ENCODE assay signal across 19 mouse cellular contexts in genomic region chr12:72809798-72810197, GRCm38 (mm10). TPM values are rescaled to one million over a fixed set of nuclear protein-coding genes. Genes with fewer than 3 reads are reported as not detected.
DNase-seq lines count a peak whose midpoint lies in the region; ATAC-seq and TF ChIP-seq lines count a peak whose summit lies in the region.
"Had no signal": no experiment of that assay in that cellular context is flagged by ENCODE, and none has a peak within 500 bp of the region (broad histone marks: within the 10 kb centered on the region; RNA-seq: fewer than 3 reads in every experiment).

No protein-coding gene starts in this region.

- WGBS in hindbrain, embryonic 16.5 days = 88% methylated on average over 6 of the region's 6 CpGs

- no peak for ATAC-seq in CD4-positive, CD25-positive, alpha-beta regulatory T cell, adult 4 months
- peak; percentile 45; the same call in 1 of the 2 replicates for ATAC-seq in G1E (ENCODE audit: extremely low read depth, insufficient number of reproducible peaks, low FRiP score, poor library complexity, severe bottlenecking)
- peak; percentile 50; the same call in 1 of the 2 replicates for ATAC-seq in common myeloid progenitor, adult 5-6 weeks (replicated peaks; ENCODE audit: low read depth, poor library complexity, severe bottlenecking)
- peak; percentile 80 for ATAC-seq in megakaryocyte progenitor cell, adult 5-6 weeks (replicated peaks; ENCODE audit: poor library complexity)
- no peak for ATAC-seq in hindbrain, embryonic 16.5 days
- ATAC-seq: forebrain, embryonic 16.5 days had no signal

- no peak overlapping the region for H3K4me2 ChIP-seq in hindbrain, embryonic 16.5 days (ENCODE audit: low read length)
- H3K4me2 ChIP-seq: embryonic facial prominence, embryonic 15.5 days; hindbrain, embryonic 12.5 days; midbrain, embryonic 12.5 days; neural tube, embryonic 13.5 days had no signal

- DNase-seq in CD4-positive, CD25-positive, alpha-beta regulatory T cell, adult 2 months (ENCODE audit: low read depth, low spot score) = peak; percentile 16
- no peak for DNase-seq in G1E (ENCODE audit: low spot score)
- no peak for DNase-seq in right cerebral cortex, postnatal 36 days (ENCODE audit: low spot score in 2 of 2)
- no peak for DNase-seq in cerebellum, postnatal 10 days
- DNase-seq: adrenal gland, adult 2 months; cerebellum, adult 9-11 months; lung, adult 2 months; right cerebral cortex, adult 18-20 months; thymus, adult 18-20 months had no signal

- no peaks in the 10 kb centered on the region for H3K36me3 ChIP-seq in G1E (replicated peaks)
- no peaks in the 10 kb centered on the region for H3K36me3 ChIP-seq in hindbrain, embryonic 16.5 days (ENCODE audit: control insufficient read depth, insufficient read depth, low read length)
- H3K36me3 ChIP-seq: embryonic facial prominence, embryonic 15.5 days; heart, embryonic 10.5 days; hindbrain, embryonic 12.5 days; midbrain, embryonic 12.5 days; neural tube, embryonic 13.5 days had no signal

- H3K27me3 ChIP-seq in G1E (ENCODE audit: insufficient read depth, low read length) = peaks cover 13% of the 10 kb centered on the region
- H3K27me3 ChIP-seq in hindbrain, embryonic 16.5 days (replicated peaks; ENCODE audit: control insufficient read depth, insufficient read depth, low read length) = no peaks in the 10 kb centered on the region
- H3K27me3 ChIP-seq: embryonic facial prominence, embryonic 15.5 days; hindbrain, embryonic 12.5 days; midbrain, embryonic 12.5 days; neural tube, embryonic 13.5 days had no signal

- no peak overlapping the region for H3K27ac ChIP-seq in hindbrain, embryonic 16.5 days (ENCODE audit: low read depth, low read length)
- H3K27ac ChIP-seq: embryonic facial prominence, embryonic 15.5 days; heart, embryonic 10.5 days; hindbrain, embryonic 12.5 days; midbrain, embryonic 12.5 days; neural tube, embryonic 13.5 days had no signal

- H3K4me3 ChIP-seq in G1E (ENCODE audit: low read depth, low read length) = no peak overlapping the region
- H3K4me3 ChIP-seq in hindbrain, embryonic 16.5 days (ENCODE audit: low read length) = no peak overlapping the region
- H3K4me3 ChIP-seq: embryonic facial prominence, embryonic 15.5 days; heart, embryonic 10.5 days; hindbrain, embryonic 12.5 days; midbrain, embryonic 12.5 days; neural tube, embryonic 13.5 days had no signal

- no peak overlapping the region for H3K9ac ChIP-seq in hindbrain, embryonic 16.5 days (ENCODE audit: low read depth, low read length)
- H3K9ac ChIP-seq: embryonic facial prominence, embryonic 15.5 days; hindbrain, embryonic 12.5 days; midbrain, embryonic 12.5 days; neural tube, embryonic 13.5 days had no signal

- H3K9me3 ChIP-seq in G1E (replicated peaks) = no peaks in the 10 kb centered on the region
- peaks cover 4% of the 10 kb centered on the region; the same call in 1 of the 2 replicates for H3K9me3 ChIP-seq in hindbrain, embryonic 16.5 days (ENCODE audit: control insufficient read depth, low read length)
- H3K9me3 ChIP-seq: embryonic facial prominence, embryonic 15.5 days; heart, embryonic 10.5 days; hindbrain, embryonic 12.5 days; midbrain, embryonic 12.5 days; neural tube, embryonic 13.5 days had no signal

- H3K4me1 ChIP-seq in G1E (ENCODE audit: insufficient read depth, low read depth, low read length) = no peaks in the 10 kb centered on the region; the same call in 1 of the 2 replicates
- H3K4me1 ChIP-seq in hindbrain, embryonic 16.5 days (ENCODE audit: control insufficient read depth, insufficient read depth, low read depth, low read length) = no peaks in the 10 kb centered on the region
- H3K4me1 ChIP-seq: embryonic facial prominence, embryonic 15.5 days; heart, embryonic 10.5 days had no signal

- TF ChIP-seq CTCF in G1E (IDR thresholded peaks at IDR 0.05; ENCODE audit: low read depth, low read length) = no peak

RNA-seq across cellular contexts. Expression of gene Ppm1a, which starts 52.5 kb away (rescaled TPM):
- 10 to 100 TPM; 25.1 to 38.1 TPM for polyA plus RNA-seq in CD4-positive, CD25-positive, alpha-beta regulatory T cell, adult 4 months (2017; shearing (Covaris generic))
- total RNA-seq in G1E (2014; fragmentation: Nextera tagmentation) (72.7 and 75.8 TPM in 2 replicates), G1E (2017) (138 and 154 TPM in 2 replicates)
- polyA plus RNA-seq in G1E (2012) = 15.7 and 20.9 TPM in 2 replicates
- total RNA-seq in common myeloid progenitor, adult 5-6 weeks (2017) = 99.2 and 105 TPM in 2 replicates
- 53.5 and 54.8 TPM in 2 replicates for total RNA-seq in megakaryocyte progenitor cell, adult 5-6 weeks (2015)
- 81.4 and 94.7 TPM in 2 replicates for total RNA-seq in megakaryocyte progenitor cell, adult 5-6 weeks (2017)
- polyA plus RNA-seq in hindbrain, embryonic 16.5 days (2015; fragmentation: Nextera tagmentation; extraction: Ambion mirVana) = 25.7 and 47.5 TPM in 2 replicates

Comparison
In these comparisons a context has a peak if more than half of its experiments do, and no peak if none do; other contexts are left out.
1. ATAC-seq: peak in G1E (single experiment), common myeloid progenitor, adult 5-6 weeks (single experiment) and megakaryocyte progenitor cell, adult 5-6 weeks (single experiment); none in CD4-positive, CD25-positive, alpha-beta regulatory T cell, adult 4 months (single experiment) and hindbrain, embryonic 16.5 days (single experiment).